Mouse (Mus musculus): ENCODE measurements at regions not wholly inside any gene's neighbourhood (a gene's known extent, or its start where the extent isn't known, plus 50 kb on each side); places are given as distances from the start of the nearest gene placed in this dataset.

GRCm38 (mm10) chr13:102258207-102258606 lies 435.2 kb upstream of the Cd180 start:
- no peak for DNase-seq (ENCODE audit: low spot score in 2 of 2)

GRCm38 (mm10) chr13:102273818-102274217 lies 419.5 kb upstream of the Cd180 start:
- DNase-seq (ENCODE audit: low spot score in 2 of 2) = no peak

GRCm38 (mm10) chr13:102275296-102275695 lies 418.1 kb upstream of the Cd180 start:
- no peak for DNase-seq (ENCODE audit: low spot score in 2 of 2)

GRCm38 (mm10) chr13:102276885-102277284 lies 416.5 kb upstream of the Cd180 start:
- DNase-seq (ENCODE audit: low spot score in 2 of 2) = no peak

GRCm38 (mm10) chr13:102280198-102280597 lies 413.2 kb upstream of the Cd180 start:
- DNase-seq (ENCODE audit: low spot score in 2 of 2) = no peak

- no peak for DNase-seq (ENCODE audit: low spot score in 2 of 2)
Observed at GRCm38 (mm10) chr13:102294451-102294850, 398.9 kb upstream of the Cd180 start.

GRCm38 (mm10) chr13:102295079-102295478 lies 398.3 kb upstream of the Cd180 start:
- no peak for DNase-seq (ENCODE audit: low spot score in 2 of 2)

GRCm38 (mm10) chr13:102307983-102308382 lies 385.4 kb upstream of the Cd180 start:
- DNase-seq (ENCODE audit: low spot score in 2 of 2) = no peak

GRCm38 (mm10) chr13:102312096-102312495 lies 381.3 kb upstream of the Cd180 start:
- DNase-seq (ENCODE audit: low spot score in 2 of 2) = no peak

- no peak for DNase-seq (ENCODE audit: low spot score in 2 of 2)
Observed at GRCm38 (mm10) chr13:102315921-102316692, 377.3 kb upstream of the Cd180 start.

GRCm38 (mm10) chr13:102318891-102319404 lies 374.4 kb upstream of the Cd180 start:
- no peak for DNase-seq (ENCODE audit: low spot score in 2 of 2)

- no peak for DNase-seq (ENCODE audit: low spot score in 2 of 2)
Observed at GRCm38 (mm10) chr13:102319453-102319852, 373.9 kb upstream of the Cd180 start.

GRCm38 (mm10) chr13:102323876-102324275 lies 369.5 kb upstream of the Cd180 start:
- peak; percentile 15 to 45 for DNase-seq (ENCODE audit: low spot score in 2 of 2)

GRCm38 (mm10) chr13:102326003-102326402 lies 367.4 kb upstream of the Cd180 start:
- no peak for DNase-seq (ENCODE audit: low spot score in 2 of 2)

- no peak for DNase-seq (ENCODE audit: low spot score in 2 of 2)
Observed at GRCm38 (mm10) chr13:102326544-102326943, 366.8 kb upstream of the Cd180 start.

GRCm38 (mm10) chr13:102333667-102334066 lies 359.7 kb upstream of the Cd180 start:
- no peak for DNase-seq (ENCODE audit: low spot score in 2 of 2)

- DNase-seq (ENCODE audit: low spot score in 2 of 2) = peak in 1 of 2 experiments; percentile 47
Observed at GRCm38 (mm10) chr13:102334131-102334534, 359.2 kb upstream of the Cd180 start.

GRCm38 (mm10) chr13:102343236-102343635 lies 350.1 kb upstream of the Cd180 start:
- peak; percentile 47 to 49 for DNase-seq (ENCODE audit: low spot score in 2 of 2)

- peak in 1 of 2 experiments; percentile 44 for DNase-seq (ENCODE audit: low spot score in 2 of 2)
Observed at GRCm38 (mm10) chr13:102344606-102345269, 348.6 kb upstream of the Cd180 start.

- no peak for DNase-seq (ENCODE audit: low spot score in 2 of 2)
Observed at GRCm38 (mm10) chr13:102349493-102349892, 343.9 kb upstream of the Cd180 start.

- no peak for DNase-seq (ENCODE audit: low spot score in 2 of 2)
Observed at GRCm38 (mm10) chr13:102352073-102352854, 341.1 kb upstream of the Cd180 start.

GRCm38 (mm10) chr13:102355569-102355968 lies 337.8 kb upstream of the Cd180 start:
- no peak for DNase-seq (ENCODE audit: low spot score in 2 of 2)

Measured in left cerebral cortex, adult 9 months (tissue).